Mouse (Mus musculus): ENCODE results near the gene Gtpbp3. TPM values are rescaled to one million over a fixed set of nuclear protein-coding genes. Genes with fewer than 3 reads are reported as not detected.

The Gtpbp3 gene
- 10.6 and 11.6 TPM in 2 replicates for polyA plus RNA-seq (2015; fragmentation: Nextera tagmentation; extraction: Ambion mirVana)

DNA sequence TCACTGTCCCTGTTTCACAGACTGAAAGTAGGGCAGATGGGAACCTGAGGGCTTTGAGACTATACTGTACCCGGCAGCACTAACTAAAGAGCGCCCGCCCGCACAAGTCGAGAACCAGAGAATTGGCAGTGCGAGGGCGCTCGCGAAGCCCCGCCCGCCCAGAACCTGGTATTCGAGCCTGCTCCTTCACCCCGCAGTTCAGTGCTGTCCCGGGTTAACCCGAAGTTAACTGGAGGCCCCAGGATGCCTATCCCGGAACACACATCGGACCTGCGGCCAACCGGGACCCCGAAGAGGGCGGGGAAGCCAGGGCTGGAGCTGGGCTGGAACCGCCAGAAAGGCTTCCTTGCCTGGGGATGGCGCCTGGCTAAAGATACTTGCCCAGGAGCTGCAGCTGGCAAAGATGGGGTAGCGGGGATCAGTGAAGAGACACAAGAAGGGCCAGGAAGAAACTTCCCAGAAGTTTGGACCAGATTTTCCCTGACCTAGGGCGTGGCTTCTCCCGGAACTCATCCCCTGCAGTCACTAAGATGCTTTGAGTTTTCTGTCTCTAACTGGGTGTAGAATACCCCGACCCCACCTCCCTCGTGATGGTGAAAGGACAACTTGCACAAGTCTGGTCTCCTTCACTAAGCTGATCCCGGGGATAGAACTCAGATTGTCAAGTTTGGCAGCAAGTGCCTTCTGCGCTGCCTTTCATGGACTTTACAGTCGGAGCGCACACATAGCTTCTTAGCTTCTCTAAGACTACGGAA lies at the start of gene Gtpbp3:
Gtpbp3 (plus strand) TSS at position 413 of the 755 bp plus-strand sequence.
- Histone ChIP-seq H3K9me3 (ENCODE audit: low read length) (no peaks in the 10 kb centered on the region), H3K27me3 (replicated peaks; ENCODE audit: insufficient read depth, low read length) (no peaks in the 10 kb centered on the region), H3K9ac (replicated peaks; ENCODE audit: low read depth) (peak within 1 kb of the TSS; percentile 50), H3K4me3 (ENCODE audit: low read depth, low read length) (peak within 1 kb of the TSS; percentile 65), H3K4me1 (ENCODE audit: insufficient read depth, low read depth, low read length) (peaks cover 13% of the 10 kb centered on the region), H3K4me2 (replicated peaks; ENCODE audit: low read depth, low read length) (peak within 1 kb of the TSS; percentile 89), H3K36me3 (ENCODE audit: insufficient read depth, low read length) (peaks cover 9% of the 10 kb centered on the region; the same call in 1 of the 2 replicates), H3K27ac (ENCODE audit: low read length) (peak within 1 kb of the TSS; percentile 87)
- DNase-seq (ENCODE audit: low spot score) (peak; percentile 88), ATAC-seq (peak; percentile 54)
- no peak for TF ChIP-seq CTCF (IDR thresholded peaks at IDR 0.05)
- no peak for TF ChIP-seq EP300 (IDR thresholded peaks at IDR 0.05)
- WGBS, result under 1% methylated on average over 32 of the region's 33 CpGs

DNA sequence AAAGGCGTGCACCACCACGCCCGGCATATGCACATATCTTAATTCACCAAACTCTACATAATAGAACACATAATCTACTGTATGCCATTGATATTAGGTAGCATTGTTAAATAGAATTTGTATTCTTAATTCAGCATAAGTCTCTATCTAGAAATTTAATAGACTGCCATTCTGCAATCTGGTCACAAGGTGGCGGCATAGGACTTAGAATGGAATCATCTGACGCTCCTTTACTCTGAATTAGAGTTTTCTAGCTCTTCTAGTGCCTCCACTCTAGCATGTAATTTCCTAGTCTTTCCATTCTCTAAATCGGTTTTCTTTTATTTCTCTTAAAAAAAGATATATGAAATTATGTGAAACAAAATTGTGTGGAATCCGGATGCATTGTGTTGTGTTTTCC lies 46.5 kb upstream of the Gtpbp3 start:
- peak; percentile 86 for TF ChIP-seq CTCF (IDR thresholded peaks at IDR 0.05)
- TF ChIP-seq EP300 (IDR thresholded peaks at IDR 0.05), result 0 out of 2 replicates have a peak, but pooled peaks have one; percentile 31
- WGBS, result 1% methylated on average over 7 of the region's 7 CpGs
- no peak overlapping the region for H3K4me2 ChIP-seq (replicated peaks; ENCODE audit: low read depth, low read length)
- H3K27ac ChIP-seq (ENCODE audit: low read length), result no peak overlapping the region
- no peaks in the 10 kb centered on the region for H3K4me1 ChIP-seq (ENCODE audit: insufficient read depth, low read depth, low read length)
- no peak overlapping the region for H3K9ac ChIP-seq (replicated peaks; ENCODE audit: low read depth)
- ATAC-seq, result peak; percentile 49; the same call in 1 of the 2 replicates
- H3K4me3 ChIP-seq (ENCODE audit: low read depth, low read length), result no peak overlapping the region
- peak; percentile 91 for DNase-seq (ENCODE audit: low spot score)
- H3K27me3 ChIP-seq (replicated peaks; ENCODE audit: insufficient read depth, low read length), result 0 out of 2 replicates have a peak, but pooled peaks cover 4% of the 10 kb centered on the region
- H3K36me3 ChIP-seq (ENCODE audit: insufficient read depth, low read length), result no peaks in the 10 kb centered on the region
- no peaks in the 10 kb centered on the region for H3K9me3 ChIP-seq (ENCODE audit: low read length)

DNA sequence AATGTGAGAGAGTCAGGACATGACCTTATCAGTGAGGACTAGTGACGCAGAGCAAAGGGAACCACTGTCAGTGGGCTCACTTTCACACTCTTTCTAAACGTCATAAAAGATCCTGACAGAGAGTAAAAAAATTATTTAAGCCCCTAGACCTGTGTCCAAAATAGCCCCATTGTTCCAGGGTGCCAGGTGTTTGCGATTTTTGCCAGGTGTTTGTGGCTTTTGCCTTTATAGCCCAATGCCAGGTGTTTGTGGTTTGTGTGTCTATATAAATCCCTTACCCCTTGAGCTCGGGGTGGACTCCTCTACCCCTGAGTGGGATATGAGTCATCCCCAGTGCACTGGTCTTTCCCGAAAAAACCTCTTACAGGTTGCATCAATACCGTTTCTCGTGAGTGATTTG lies 42.8 kb upstream of the Gtpbp3 start:
- DNase-seq (ENCODE audit: low spot score), result no peak
- no peak overlapping the region for H3K9ac ChIP-seq (replicated peaks; ENCODE audit: low read depth)
- no peak overlapping the region for H3K4me3 ChIP-seq (ENCODE audit: low read depth, low read length)
- H3K9me3 ChIP-seq (ENCODE audit: low read length), result no peaks in the 10 kb centered on the region
- no peak for ATAC-seq
- H3K27me3 ChIP-seq (replicated peaks; ENCODE audit: insufficient read depth, low read length), result 0 out of 2 replicates have a peak, but pooled peaks cover 4% of the 10 kb centered on the region
- H3K4me2 ChIP-seq (replicated peaks; ENCODE audit: low read depth, low read length), result no peak overlapping the region
- no peak for TF ChIP-seq CTCF (IDR thresholded peaks at IDR 0.05)
- TF ChIP-seq EP300 (IDR thresholded peaks at IDR 0.05), result no peak
- 67% methylated on average over 7 of the region's 7 CpGs for WGBS
- no peaks in the 10 kb centered on the region for H3K36me3 ChIP-seq (ENCODE audit: insufficient read depth, low read length)
- no peaks in the 10 kb centered on the region for H3K4me1 ChIP-seq (ENCODE audit: insufficient read depth, low read depth, low read length)
- no peak overlapping the region for H3K27ac ChIP-seq (ENCODE audit: low read length)

DNA sequence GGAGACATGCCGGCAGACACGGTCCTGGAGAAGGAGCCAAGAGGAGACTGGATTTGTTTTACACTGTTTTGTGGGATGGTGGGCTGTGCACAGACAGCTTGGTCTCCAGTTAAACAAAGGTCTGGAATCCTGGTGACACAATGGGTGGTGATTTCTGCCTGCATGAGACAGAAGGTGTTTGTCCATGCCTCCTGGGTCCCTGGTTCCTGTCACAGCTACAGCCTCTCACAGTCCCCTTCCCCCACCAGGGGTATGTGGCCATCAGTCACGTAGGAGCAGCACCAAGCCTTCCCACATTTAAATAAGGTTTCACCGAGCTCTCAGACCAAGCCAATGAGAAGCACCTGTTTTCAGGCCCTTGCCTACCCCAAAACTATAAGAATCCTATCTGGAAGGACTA lies 36.6 kb upstream of the Gtpbp3 start:
- WGBS, result 61% methylated on average over 4 of the region's 4 CpGs
- H3K4me2 ChIP-seq (replicated peaks; ENCODE audit: low read depth, low read length), result no peak overlapping the region
- no peaks in the 10 kb centered on the region for H3K36me3 ChIP-seq (ENCODE audit: insufficient read depth, low read length)
- no peak overlapping the region for H3K4me3 ChIP-seq (ENCODE audit: low read depth, low read length)
- H3K9ac ChIP-seq (replicated peaks; ENCODE audit: low read depth), result no peak overlapping the region
- H3K27ac ChIP-seq (ENCODE audit: low read length), result no peak overlapping the region
- ATAC-seq (no peak), DNase-seq (ENCODE audit: low spot score) (no peak)
- TF ChIP-seq CTCF (IDR thresholded peaks at IDR 0.05) (no peak), EP300 (IDR thresholded peaks at IDR 0.05) (no peak)
- H3K4me1 ChIP-seq (ENCODE audit: insufficient read depth, low read depth, low read length), result no peaks in the 10 kb centered on the region
- H3K27me3 ChIP-seq (replicated peaks; ENCODE audit: insufficient read depth, low read length), result no peaks in the 10 kb centered on the region
- no peaks in the 10 kb centered on the region for H3K9me3 ChIP-seq (ENCODE audit: low read length)

DNA sequence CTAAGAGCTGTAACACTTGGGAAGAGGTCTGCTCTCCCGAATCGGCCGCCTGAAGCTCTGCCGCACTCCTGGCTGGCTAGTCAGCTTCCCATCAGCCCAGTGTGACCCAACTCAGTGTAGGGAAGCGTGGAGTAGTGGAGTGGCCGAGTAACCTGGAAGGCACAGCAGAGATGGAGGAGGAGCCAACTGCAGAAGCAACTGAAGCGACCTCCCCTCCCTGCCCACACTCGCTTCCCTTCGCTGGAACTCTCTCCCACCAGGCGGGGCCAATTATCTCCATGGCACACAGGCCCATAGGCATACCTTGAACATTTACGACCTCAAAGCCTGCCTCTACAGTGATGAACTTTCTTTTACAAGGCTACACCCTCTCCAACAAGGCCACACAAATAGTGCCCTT lies 36.1 kb upstream of the Gtpbp3 start:
- Histone ChIP-seq H3K36me3 (ENCODE audit: insufficient read depth, low read length) (no peaks in the 10 kb centered on the region), H3K27ac (ENCODE audit: low read length) (no peak overlapping the region), H3K4me2 (replicated peaks; ENCODE audit: low read depth, low read length) (no peak overlapping the region), H3K9ac (replicated peaks; ENCODE audit: low read depth) (no peak overlapping the region), H3K4me3 (ENCODE audit: low read depth, low read length) (no peak overlapping the region), H3K27me3 (replicated peaks; ENCODE audit: insufficient read depth, low read length) (no peaks in the 10 kb centered on the region), H3K9me3 (ENCODE audit: low read length) (no peaks in the 10 kb centered on the region), H3K4me1 (ENCODE audit: insufficient read depth, low read depth, low read length) (no peaks in the 10 kb centered on the region)
- TF ChIP-seq EP300 (IDR thresholded peaks at IDR 0.05) (no peak), CTCF (IDR thresholded peaks at IDR 0.05) (no peak)
- ATAC-seq (no peak), DNase-seq (ENCODE audit: low spot score) (no peak)
- WGBS, result 50% methylated on average over 11 of the region's 11 CpGs

DNA sequence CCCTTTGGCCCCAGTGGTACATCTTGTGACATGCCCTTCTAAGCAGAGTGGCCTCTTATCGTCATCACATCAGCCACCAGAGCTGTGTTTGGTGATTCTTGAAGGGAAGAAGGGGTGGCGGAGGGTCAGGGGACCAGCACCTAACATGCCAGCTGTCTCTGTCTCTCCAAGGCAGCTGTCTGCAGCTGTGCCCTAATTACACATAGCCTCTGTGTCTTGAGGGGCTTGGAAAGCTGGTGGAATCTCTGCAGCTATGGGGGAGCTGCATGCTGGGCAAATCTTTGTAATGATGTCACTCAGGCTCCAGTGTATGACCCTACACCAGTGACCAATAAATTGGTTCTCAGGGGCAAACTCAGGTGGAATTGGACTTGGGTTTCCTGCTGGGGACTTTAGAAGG lies 35.2 kb upstream of the Gtpbp3 start:
- DNase-seq (ENCODE audit: low spot score) (no peak), ATAC-seq (no peak)
- Histone ChIP-seq H3K9me3 (ENCODE audit: low read length) (no peaks in the 10 kb centered on the region), H3K36me3 (ENCODE audit: insufficient read depth, low read length) (no peaks in the 10 kb centered on the region), H3K27me3 (replicated peaks; ENCODE audit: insufficient read depth, low read length) (no peaks in the 10 kb centered on the region), H3K4me3 (ENCODE audit: low read depth, low read length) (no peak overlapping the region), H3K4me1 (ENCODE audit: insufficient read depth, low read depth, low read length) (no peaks in the 10 kb centered on the region), H3K9ac (replicated peaks; ENCODE audit: low read depth) (no peak overlapping the region), H3K27ac (ENCODE audit: low read length) (no peak overlapping the region), H3K4me2 (replicated peaks; ENCODE audit: low read depth, low read length) (no peak overlapping the region)
- WGBS, result 56% methylated on average over 2 of the region's 2 CpGs
- no peak for TF ChIP-seq EP300 (IDR thresholded peaks at IDR 0.05)
- no peak for TF ChIP-seq CTCF (IDR thresholded peaks at IDR 0.05)

Data from lung, postnatal 0 days (tissue).